Mouse (Mus musculus) lung, adult 2 months (tissue): ENCODE measurements around the gene Rdh19.

ENCODE experiments used
- CTCF ChIP-seq: fragments of 200-500 bp; IDR thresholded peaks from 2 replicates; pipeline ENCODE4 v1.5.1; 2011; ENCODE audit warnings: mild to moderate bottlenecking, low read length, control low read depth; ENCODE audit not compliant: insufficient read depth
- POLR2A ChIP-seq: fragments of 200-500 bp; IDR thresholded peaks from 2 replicates; pipeline ENCODE4 v1.6.1; 2011; ENCODE audit warnings: low read depth, mild to moderate bottlenecking, control low read depth, low read length, borderline replicate concordance; ENCODE audit errors: extremely low read depth

GRCm38 (mm10) chr10:127877681-127878080 is 28.0 kb downstream of the Rdh19 start:
- TF ChIP-seq POLR2A: no peak
- TF ChIP-seq CTCF: no peak
